Mouse (Mus musculus): ENCODE data around the gene Gba2.

DNA sequence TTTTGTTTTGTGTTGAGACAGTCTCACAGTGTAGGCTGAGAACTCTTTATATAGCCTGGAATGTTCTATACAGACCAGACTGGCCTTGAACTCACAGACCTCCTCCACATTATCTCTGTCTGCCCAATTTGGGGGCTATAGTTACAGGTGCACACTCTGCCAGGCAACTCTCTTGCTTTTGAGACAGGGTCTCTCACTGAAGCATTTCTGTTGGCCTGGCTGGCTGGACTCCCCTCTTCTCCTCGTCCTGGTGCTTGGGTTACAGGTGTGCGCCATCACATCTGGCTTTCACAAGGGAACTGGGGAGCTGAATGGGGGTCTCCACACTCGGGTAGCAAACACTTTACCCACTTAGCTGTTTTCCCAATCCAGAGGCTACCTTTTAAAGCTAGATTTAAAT is 13.3 kb upstream of the Gba2 start:
- TF ChIP-seq CTCF (IDR thresholded peaks at IDR 0.05; ENCODE audit: low read depth) (no peak), EP300 (optimal IDR thresholded peaks at IDR 0.05) (no peak)

Measured in stomach, postnatal 0 days (tissue).